Mouse (Mus musculus): ENCODE results near the gene Dpf3.

GRCm38 (mm10) chr12:83286496-83287492 is 200.7 kb downstream of the Dpf3 start:
- TF ChIP-seq CTCF (IDR thresholded peaks at IDR 0.05; ENCODE audit: extremely low read depth, insufficient read depth, low read length) (no peak), POLR2A (IDR thresholded peaks at IDR 0.05; ENCODE audit: extremely low read depth, insufficient read depth, low read length) (no peak)
